Comparison of ENCODE assay signal across 14 mouse cellular contexts in genomic region chr13:38007972-38008371, GRCm38 (mm10). TPM values are rescaled to one million over a fixed set of nuclear protein-coding genes. Genes with fewer than 3 reads are reported as not detected.
DNase-seq lines count a peak whose midpoint lies in the region; TF ChIP-seq lines count a peak whose summit lies in the region.
"Had no signal": no experiment of that assay in that cellular context is flagged by ENCODE, and none has a peak within 500 bp of the region (broad histone marks: within the 10 kb centered on the region; RNA-seq: fewer than 3 reads in every experiment).

No protein-coding gene starts in this region.

- H3K27ac ChIP-seq in CH12.LX (ENCODE audit: insufficient read depth, low read depth): no peak overlapping the region

- H3K4me3 ChIP-seq in CH12.LX (replicated peaks in 1 of 3; ENCODE audit: low read depth in 2 of 3, low read length in 2 of 3, poor library complexity in 1 of 3): peak overlapping the region in 1 of 3 experiments; percentile 18

- dilution Hi-C loops in CH12.LX (cut with MboI; ENCODE audit: extremely low pct_ligation_motif_present, extremely low pct_unique_long_range_greater_than_20kb, low sequenced_read_pairs): no loop called here

- peak overlapping the region; percentile 80 for H3K9ac ChIP-seq in CH12.LX (ENCODE audit: insufficient read depth, low read depth)

- intact Hi-C loops in left cerebral cortex, postnatal 10 days (cut with DNase I): no loop called here

- in situ Hi-C loops in CH12.LX (cut with MboI; ENCODE audit: low pct_ligation_motif_present, low pct_unique_long_range_greater_than_20kb, low sequenced_read_pairs): no loop called here

- no peaks in the 10 kb centered on the region for H3K27me3 ChIP-seq in CH12.LX (replicated peaks)

- no peak for TF ChIP-seq CTCF in CH12.LX (conservative IDR thresholded peaks at IDR 0.05 in 1 of 2, IDR thresholded peaks at IDR 0.05 in 1 of 2; ENCODE audit: low read depth in 2 of 2, low read length in 2 of 2)

- no peak for TF ChIP-seq EP300 in CH12.LX (IDR thresholded peaks at IDR 0.05; ENCODE audit: low read length)

- no peaks in the 10 kb centered on the region for H3K36me3 ChIP-seq in CH12.LX (replicated peaks in 1 of 2; ENCODE audit: control insufficient read depth in 1 of 2, insufficient read depth in 1 of 2, low read length in 1 of 2)

- DNase-seq in CH12.LX (ENCODE audit: extremely low read depth): no peak
- no peak for DNase-seq in left cerebral cortex, postnatal 10 days (ENCODE audit: extremely low spot score in 1 of 2, low spot score in 2 of 2)
- DNase-seq: adrenal gland, adult 2 months; adrenal gland, adult 8-10 months; adrenal gland, postnatal 10 days; adrenal gland, postnatal 14 days; adrenal gland, postnatal 25 days; adrenal gland, postnatal 36 days; B cell, adult 2 months; cerebellum, adult 11 months; cerebellum, adult 11-12 months; cerebellum, adult 18-20 months; cerebellum, adult 2 months; cerebellum, adult 8-10 months had no signal

- H3K9me3 ChIP-seq in CH12.LX (replicated peaks; ENCODE audit: low read length): peaks cover 2% of the 10 kb centered on the region

- H3K79me2 ChIP-seq in CH12.LX (replicated peaks; ENCODE audit: control insufficient read depth, extremely low read depth, insufficient read depth, poor library complexity, severe bottlenecking): no peaks in the 10 kb centered on the region

- H3K4me2 ChIP-seq in CH12.LX (ENCODE audit: insufficient read depth, low read depth, poor library complexity, severe bottlenecking): peak overlapping the region; percentile 39

- no peak for TF ChIP-seq POLR2A in CH12.LX (IDR thresholded peaks at IDR 0.05; ENCODE audit: low read depth, low read length)

- TF ChIP-seq RAD21 in CH12.LX (IDR thresholded peaks at IDR 0.05; ENCODE audit: low read depth, low read length): no peak

- H3K4me1 ChIP-seq in CH12.LX (ENCODE audit: control insufficient read depth in 1 of 2, insufficient read depth in 2 of 2): peaks cover 15 to 39% of the 10 kb centered on the region in 2 experiments

TF ChIP-seq in CH12.LX, 34 proteins besides CTCF, POLR2A, EP300 and RAD21:
- TF ChIP-seq MYC (IDR thresholded peaks at IDR 0.05; ENCODE audit: low read depth, low read length) (peak; percentile 66; the same call in 1 of the 2 replicates), ETS1 (conservative IDR thresholded peaks at IDR 0.05; ENCODE audit: low read depth, low read length) (no peak), PAX5 (IDR thresholded peaks at IDR 0.05; ENCODE audit: low read length) (no peak), SMC3 (IDR thresholded peaks at IDR 0.05; ENCODE audit: low read depth, low read length) (no peak), TBP (conservative IDR thresholded peaks at IDR 0.05; ENCODE audit: low read depth, low read length) (peak; percentile 66; the same call in 1 of the 2 replicates), JUND (conservative IDR thresholded peaks at IDR 0.05; ENCODE audit: low read depth, low read length) (no peak), RCOR1 (conservative IDR thresholded peaks at IDR 0.05; ENCODE audit: low read depth, low read length) (no peak), MEF2A (IDR thresholded peaks at IDR 0.05; ENCODE audit: borderline replicate concordance, low read depth, low read length) (peak; percentile 92), IRF4 (IDR thresholded peaks at IDR 0.05; ENCODE audit: low read depth, low read length) (peak; percentile 42; the same call in 1 of the 2 replicates)
TF ChIP-seq in CH12.LX: peak in this region for 4.

RNA-seq across cellular contexts. Expression of gene Ssr1, which starts 14.0 kb away (rescaled TPM):
- total RNA-seq in CH12.LX (2012; rRNA removed): 67.1 and 85.9 TPM in 2 replicates
- 145 and 150 TPM in 2 replicates for total RNA-seq in CH12.LX (2014; rRNA removed)
- 163 and 167 TPM in 2 replicates for polyA plus RNA-seq in CH12.LX (2012; ENCODE audit: insufficient read length, low read depth)
- total RNA-seq in left cerebral cortex, postnatal 10 days (2021): 10 to 100 TPM; 85.1 to 87.1 TPM

RNA-seq across cellular contexts. Expression of gene Riok1, which starts 28.8 kb away (rescaled TPM):
- total RNA-seq in CH12.LX (2012; rRNA removed): 33.9 and 42.6 TPM in 2 replicates
- total RNA-seq in CH12.LX (2014; rRNA removed): 67.0 and 70.9 TPM in 2 replicates
- polyA plus RNA-seq in CH12.LX (2012; ENCODE audit: insufficient read length, low read depth): 52.2 and 52.4 TPM in 2 replicates
- total RNA-seq in left cerebral cortex, postnatal 10 days (2021): 10 to 100 TPM; 23.3 to 24.5 TPM

RNA-seq across cellular contexts. Expression of gene Cage1, which starts 28.9 kb away (rescaled TPM):
- 1.1 and 1.2 TPM in 2 replicates for total RNA-seq in CH12.LX (2012; rRNA removed)
- 1.3 and 1.6 TPM in 2 replicates for total RNA-seq in CH12.LX (2014; rRNA removed)
- 1.4 and 1.5 TPM in 2 replicates for polyA plus RNA-seq in CH12.LX (2012; ENCODE audit: insufficient read length, low read depth)
- 1 to 10 TPM; 2.7 to 2.9 TPM for total RNA-seq in left cerebral cortex, postnatal 10 days (2021)
